Mouse (Mus musculus) layer of hippocampus, postnatal 10 days (tissue): Measurements from ENCODE around the gene Armt1. TPM values are rescaled to one million over a fixed set of nuclear protein-coding genes. Genes with fewer than 3 reads are reported as not detected.

Experiments used
- DNase-seq, 2 experiments: peaks; one replicate each; pipeline ENCODE4 v3.0.0; 2021; ENCODE audit warnings: low spot score in 2 of 2
- long read RNA-seq: library from polyadenylated mRNA; stranded (forward); transcript quantifications from one replicate; pipeline ENCODE4 v2.0.0, GENCODE M21; 2023
- total RNA-seq, 2 experiments: library from RNA; stranded (reverse); gene quantifications; 2 replicates each; pipeline ENCODE4 v1.2.3; 2021

The Armt1 gene
- 10 to 100 TPM; 10.8 to 11.1 TPM for total RNA-seq
- long read RNA-seq, transcript Armt1-201 (5 exons, 2,429 nt), result major isoform, 6 of 8 reads
- long read RNA-seq, partial matches to known transcripts, result 0 of 8 reads
- long read RNA-seq, other reads (novel, unspliced or antisense), result 2 of 8 reads

GRCm38 (mm10) chr10:4432123-4432931 lies at the start of gene Armt1, which contains the start of gene Rmnd1:
Gene Armt1, plus strand, starts transcription at chr10:4432467.
Gene Rmnd1, minus strand, starts transcription at chr10:4432388.
- peak; percentile 91 to 97 for DNase-seq

- DNase-seq, result no peak
These were observed 48.0 kb upstream of the Armt1 start for GRCm38 (mm10) chr10:4384244-4384643.

GRCm38 (mm10) chr10:4386609-4387591 lies 45.4 kb upstream of the Armt1 start:
- DNase-seq, result peak; percentile 90 to 96

- peak; percentile 62 to 73 for DNase-seq
These were observed 44.4 kb upstream of the Armt1 start, which contains the start of gene Zbtb2 for GRCm38 (mm10) chr10:4387701-4388383. Gene Zbtb2, minus strand, starts transcription at chr10:4388108.

- DNase-seq, result no peak
These were observed 43.9 kb upstream of the Armt1 start for GRCm38 (mm10) chr10:4388384-4388745.

GRCm38 (mm10) chr10:4389036-4389435 lies 43.2 kb upstream of the Armt1 start:
- no peak for DNase-seq

- no peak for DNase-seq
These were observed 42.7 kb upstream of the Armt1 start for GRCm38 (mm10) chr10:4389461-4390112.

- no peak for DNase-seq
These were observed 41.7 kb upstream of the Armt1 start for GRCm38 (mm10) chr10:4390550-4390949.

GRCm38 (mm10) chr10:4391076-4391475 lies 41.2 kb upstream of the Armt1 start:
- DNase-seq, result no peak

- peak in 1 of 2 experiments; percentile 37 for DNase-seq
These were observed 40.4 kb upstream of the Armt1 start for GRCm38 (mm10) chr10:4391851-4392250.

GRCm38 (mm10) chr10:4395321-4395720 lies 36.9 kb upstream of the Armt1 start:
- DNase-seq, result no peak

GRCm38 (mm10) chr10:4398058-4398457 lies 34.2 kb upstream of the Armt1 start:
- DNase-seq, result no peak

GRCm38 (mm10) chr10:4404895-4405491 lies 27.3 kb upstream of the Armt1 start:
- DNase-seq, result peak; percentile 42 to 57

- no peak for DNase-seq
These were observed 26.8 kb upstream of the Armt1 start for GRCm38 (mm10) chr10:4405511-4405910.

GRCm38 (mm10) chr10:4407191-4407590 lies 25.1 kb upstream of the Armt1 start:
- DNase-seq, result no peak

- DNase-seq, result no peak
These were observed 7.0 kb upstream of the Armt1 start for GRCm38 (mm10) chr10:4425245-4425644.

GRCm38 (mm10) chr10:4430399-4430798 lies 1.9 kb upstream of the Armt1 start:
- no peak for DNase-seq

GRCm38 (mm10) chr10:4430826-4431225 lies 1.4 kb upstream of the Armt1 start:
- peak in 1 of 2 experiments; percentile 26 for DNase-seq

GRCm38 (mm10) chr10:4431746-4432122 lies 533 bp upstream of the Armt1 start:
- DNase-seq, result no peak
